Mouse (Mus musculus): Measurements from ENCODE around the gene Nasp.
"Not testable (repeated sequence)": the region's sequence is repeated elsewhere in the genome, so short reads cannot be mapped to it uniquely, and the experiment has no call there.

Nasp gene

DNA sequence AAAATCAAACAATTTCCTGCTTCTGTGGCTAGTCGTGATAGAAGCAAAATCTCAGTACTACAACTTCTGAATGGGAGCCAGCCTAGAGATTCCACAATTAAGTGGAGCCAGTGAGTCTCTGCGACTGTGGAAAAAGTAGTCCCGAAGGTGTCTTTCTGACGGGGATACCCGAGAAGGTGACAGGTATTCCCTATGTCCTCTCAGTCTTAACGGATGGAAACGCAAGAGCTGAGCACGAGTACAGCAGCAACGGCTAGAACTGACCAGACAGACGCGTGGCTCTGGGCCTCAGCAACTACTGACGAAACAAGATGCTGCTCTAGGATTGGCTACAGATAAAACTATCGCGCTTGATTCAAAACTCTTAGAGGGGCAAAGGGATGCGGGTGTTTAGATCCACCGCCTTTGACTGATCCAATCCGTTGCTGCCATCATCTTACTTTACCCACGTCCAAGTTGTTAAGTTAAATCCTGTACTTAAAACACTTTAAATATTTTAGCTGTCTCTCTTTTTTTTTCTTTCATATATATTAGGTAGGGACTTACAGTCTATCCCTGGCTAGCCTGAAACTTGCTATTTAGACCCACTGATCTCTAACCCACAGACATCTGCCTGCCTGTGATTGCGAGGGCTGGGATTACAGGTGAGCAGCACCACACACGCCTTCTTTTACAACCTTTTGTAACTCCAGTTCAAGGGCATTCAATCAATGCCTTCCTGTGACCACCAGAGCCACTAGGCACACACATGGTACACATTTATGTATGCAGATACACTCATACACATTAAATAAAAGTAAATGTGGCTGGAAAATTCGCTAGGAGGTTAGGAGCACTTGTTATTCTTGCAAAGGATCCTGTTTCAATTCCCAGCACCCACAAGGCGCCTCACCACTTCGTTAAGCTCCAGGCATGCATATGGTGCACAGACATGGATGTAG lies at the start of gene Nasp:
Gene Nasp (minus strand): TSS at position 220 of the 941 bp plus-strand sequence.
- peak; percentile 83 for DNase-seq (ENCODE audit: extremely low read depth, low read depth)

DNA sequence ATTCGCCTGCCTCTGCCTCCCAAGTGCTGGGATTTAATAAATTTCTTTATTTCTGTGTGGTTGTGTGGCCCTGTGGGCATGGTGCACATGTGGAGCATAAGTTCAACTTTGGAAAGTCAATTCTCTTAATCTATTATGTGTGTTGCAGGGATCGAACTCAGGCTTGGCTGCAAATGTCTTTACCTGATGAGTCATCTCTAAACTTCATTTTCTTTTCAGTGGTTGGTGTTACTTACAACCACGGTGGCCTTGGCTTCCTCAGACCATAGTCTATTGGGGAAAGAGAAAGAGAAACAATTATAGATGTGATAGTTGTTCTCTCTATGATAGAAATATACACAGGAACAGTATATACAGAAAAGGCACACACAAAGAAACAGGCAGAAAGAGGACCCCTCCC lies 48.3 kb upstream of the Nasp start:
- DNase-seq (ENCODE audit: extremely low read depth, low read depth) = no peak

DNA sequence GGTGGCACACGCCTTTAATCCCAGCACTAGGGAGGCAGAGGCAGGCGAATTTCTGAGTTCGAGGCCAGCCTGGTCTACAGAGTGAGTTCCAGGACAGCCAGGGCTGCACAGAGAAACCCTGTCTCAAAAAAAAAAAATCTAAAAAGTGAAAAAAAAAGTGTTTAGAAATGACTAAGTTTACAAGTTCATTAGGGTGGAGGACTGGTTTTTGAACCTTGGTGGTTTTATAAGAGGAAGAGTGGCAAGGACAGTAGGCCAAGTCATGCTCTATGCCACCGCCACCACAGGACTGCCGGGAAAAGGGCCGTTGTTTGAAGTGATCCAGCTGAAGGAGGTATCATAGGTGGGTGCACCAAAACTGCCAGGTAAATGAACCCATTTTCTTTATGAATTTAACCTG lies 47.0 kb upstream of the Nasp start:
- not testable (repeated sequence) for DNase-seq (ENCODE audit: extremely low read depth, low read depth)

DNA sequence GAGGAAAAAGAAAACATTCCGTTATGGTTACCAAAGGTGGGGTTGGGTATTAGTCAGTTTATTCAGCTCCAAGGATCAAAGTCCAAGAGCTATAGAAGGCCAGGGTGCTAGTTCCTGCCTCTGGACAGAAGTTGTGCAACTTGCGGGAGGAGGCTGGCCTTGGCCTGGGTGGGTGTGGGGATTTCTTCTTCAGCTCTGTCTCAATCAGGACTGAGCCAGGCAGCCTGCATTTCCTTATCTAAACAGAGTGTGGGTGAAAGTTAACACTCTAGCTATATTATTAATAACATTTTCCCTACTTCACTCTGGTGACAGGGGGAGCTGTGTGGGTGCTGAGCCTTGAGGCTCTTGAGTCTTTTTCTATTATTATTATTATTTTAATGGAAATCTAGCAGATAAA lies 45.0 kb upstream of the Nasp start:
- peak; percentile 58 for DNase-seq (ENCODE audit: extremely low read depth, low read depth)

DNA sequence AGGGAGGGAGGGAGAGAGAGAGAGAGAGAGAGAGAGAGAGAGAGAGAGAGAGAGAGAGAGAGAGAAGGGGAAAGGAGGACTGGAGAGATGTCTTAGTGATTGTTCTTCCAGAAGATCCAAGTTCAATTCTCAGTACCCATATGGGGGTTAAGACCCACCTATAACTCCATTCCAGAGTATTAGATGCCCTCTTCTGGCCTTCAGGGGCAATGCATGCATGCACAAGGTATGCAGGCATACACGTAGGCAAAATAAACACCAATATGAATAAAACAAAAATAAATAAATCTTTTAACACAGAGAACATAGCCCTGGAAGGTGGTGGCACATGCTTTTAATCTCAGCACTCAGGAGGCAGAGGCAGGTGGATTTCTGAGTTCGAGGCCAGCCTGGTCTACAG lies 41.5 kb upstream of the Nasp start:
- no peak for DNase-seq (ENCODE audit: extremely low read depth, low read depth)

DNA sequence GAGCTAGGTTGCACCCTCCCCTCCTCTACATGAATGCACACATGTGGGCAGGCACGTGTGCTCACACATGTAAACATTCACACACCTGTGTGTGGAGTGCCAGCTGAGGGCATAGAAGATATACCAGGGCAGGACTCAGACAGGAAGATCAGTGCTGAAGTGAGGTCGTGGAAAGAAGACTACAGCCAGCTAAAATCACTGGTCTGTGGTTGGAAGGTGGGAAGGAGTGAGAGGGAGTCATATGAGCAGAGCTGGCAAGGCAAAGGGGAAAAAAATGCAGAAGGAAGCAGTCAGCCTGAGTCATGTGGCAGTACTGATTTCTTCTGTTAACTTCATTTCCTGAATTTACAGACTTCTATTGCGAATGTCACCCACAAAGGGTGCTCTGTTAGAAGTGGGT lies 40.4 kb upstream of the Nasp start:
- DNase-seq (ENCODE audit: extremely low read depth, low read depth) = no peak

- DNase-seq (ENCODE audit: extremely low read depth, low read depth) = no peak
These were observed 38.9 kb upstream of the Nasp start for GRCm38 (mm10) chr4:116666625-116667024.

DNA sequence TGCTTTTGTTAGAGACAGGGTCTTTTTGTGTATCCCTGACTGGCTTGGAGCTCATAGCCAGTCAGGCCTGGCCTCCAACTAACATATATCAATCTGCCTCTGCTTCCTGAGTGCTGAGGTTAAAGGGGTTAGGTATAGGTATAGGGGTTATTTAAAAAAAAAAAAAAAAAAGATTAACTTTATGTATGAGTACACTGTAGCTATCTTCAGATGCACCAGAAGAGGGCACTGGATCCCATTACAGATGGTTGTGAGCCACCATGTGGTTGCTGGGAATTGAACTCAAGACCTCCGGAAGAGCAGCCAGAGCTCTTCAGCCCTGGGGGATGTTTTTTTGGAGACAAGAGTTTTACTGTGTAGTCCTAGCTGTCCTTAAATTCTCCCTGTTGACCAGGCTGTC lies 34.3 kb upstream of the Nasp start:
- no peak for DNase-seq (ENCODE audit: extremely low read depth, low read depth)

DNA sequence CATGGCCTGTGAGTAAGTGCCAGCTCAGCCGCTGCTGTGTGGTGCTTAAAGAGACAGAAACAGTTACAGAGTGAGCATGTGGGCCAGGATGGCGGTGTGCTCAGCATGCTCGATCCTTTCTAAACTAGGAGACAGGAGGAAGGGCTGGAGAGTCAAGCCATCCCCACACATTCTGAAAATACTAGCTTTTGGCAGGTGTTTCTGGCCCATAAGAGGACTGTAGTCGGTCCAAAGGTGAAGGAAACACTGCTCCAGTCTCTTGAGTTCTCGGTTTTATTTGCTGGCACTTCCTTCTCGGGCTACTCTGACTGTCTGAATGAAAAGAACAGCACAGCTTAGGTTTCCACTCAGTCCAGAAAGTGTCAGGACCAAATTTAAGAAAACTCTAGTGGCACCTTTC lies 33.1 kb upstream of the Nasp start:
- no peak for DNase-seq (ENCODE audit: extremely low read depth, low read depth)

GRCm38 (mm10) chr4:116659916-116660315 lies 32.2 kb upstream of the Nasp start:
- not testable (repeated sequence) for DNase-seq (ENCODE audit: extremely low read depth, low read depth)

DNA sequence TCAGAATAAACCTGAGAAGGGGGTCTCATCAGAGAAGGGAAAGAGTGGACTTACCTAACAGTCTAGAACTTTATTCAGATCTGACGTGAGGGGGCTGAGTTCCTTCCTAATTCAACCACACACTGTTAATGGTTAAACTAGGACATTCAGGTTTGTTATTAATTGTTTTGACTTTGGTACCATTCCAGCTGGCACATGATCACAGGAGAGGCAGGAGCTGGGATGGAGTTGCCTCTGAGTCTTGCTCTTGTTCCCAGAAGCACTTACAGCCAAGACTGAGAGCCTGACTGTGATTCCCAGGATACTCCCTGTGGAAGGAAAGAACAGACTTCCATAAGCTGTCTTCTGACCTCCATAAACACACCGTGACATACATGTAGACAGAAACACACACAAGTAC lies 31.7 kb upstream of the Nasp start:
- DNase-seq (ENCODE audit: extremely low read depth, low read depth) = no peak

DNA sequence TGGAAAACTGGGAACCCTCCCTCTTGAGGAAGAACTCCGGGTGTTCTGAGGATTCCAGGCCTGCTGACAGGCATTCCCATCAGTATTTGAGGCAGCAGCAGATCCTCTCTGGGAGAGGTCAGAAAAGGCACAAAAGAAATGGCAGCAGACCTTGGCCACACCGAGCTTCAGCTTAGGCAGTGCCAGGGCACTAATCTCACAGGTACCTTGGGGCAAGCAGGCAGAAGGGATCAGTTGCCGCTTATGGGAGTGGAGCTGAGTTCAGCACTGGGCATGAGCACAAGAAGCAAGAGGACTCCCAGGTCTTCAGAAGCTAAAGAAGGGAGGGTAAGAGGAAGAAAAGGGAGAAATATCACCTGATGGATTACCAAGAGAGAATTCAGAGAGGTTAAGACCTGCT lies 30.2 kb upstream of the Nasp start:
- DNase-seq (ENCODE audit: extremely low read depth, low read depth) = no peak

DNA sequence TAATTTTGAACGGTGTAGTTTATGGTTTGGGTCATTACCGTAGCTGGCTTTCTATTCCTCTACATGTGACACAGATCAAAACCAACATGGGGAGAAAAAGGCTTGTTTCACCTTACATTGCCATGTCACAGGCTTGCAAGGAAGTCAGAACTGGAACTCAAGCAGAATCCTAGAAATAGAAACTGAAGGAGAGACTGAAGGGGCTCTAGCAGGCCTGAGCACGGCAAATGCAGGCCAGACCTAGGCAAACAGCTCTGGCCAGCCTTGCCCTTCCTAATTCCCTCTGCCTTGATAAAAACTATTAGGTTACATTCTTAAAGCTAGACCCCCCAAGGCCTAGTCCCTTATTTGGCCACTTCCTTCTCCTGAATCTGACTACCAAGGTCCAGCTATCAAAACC lies 27.9 kb upstream of the Nasp start:
- no peak for DNase-seq (ENCODE audit: extremely low read depth, low read depth)

- DNase-seq (ENCODE audit: extremely low read depth, low read depth) = no peak
These were observed 27.4 kb upstream of the Nasp start for GRCm38 (mm10) chr4:116655100-116655499.

DNA sequence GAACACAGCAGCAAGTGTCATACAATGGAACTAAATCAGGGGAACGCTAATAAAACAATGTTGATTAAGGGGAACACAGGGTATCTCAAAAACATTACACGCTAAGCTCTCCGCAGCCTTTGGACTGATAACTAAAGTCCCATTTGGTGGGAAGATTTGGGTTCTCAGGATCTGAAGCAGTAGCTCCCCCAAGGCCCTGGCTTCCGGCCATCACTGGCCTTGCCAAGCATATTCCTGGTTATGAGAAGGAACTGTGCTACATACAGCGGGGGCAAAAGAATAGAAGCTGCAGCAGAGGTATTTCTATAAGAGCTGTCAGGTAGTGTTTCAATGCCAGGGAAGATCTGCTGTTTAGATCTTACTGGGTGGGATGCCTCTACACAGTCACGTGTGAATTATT lies 25.5 kb upstream of the Nasp start:
- DNase-seq (ENCODE audit: extremely low read depth, low read depth) = no peak

GRCm38 (mm10) chr4:116651797-116652135 lies 24.0 kb upstream of the Nasp start:
- DNase-seq (ENCODE audit: extremely low read depth, low read depth) = no peak

GRCm38 (mm10) chr4:116650924-116651796 lies 23.4 kb upstream of the Nasp start, which contains the start of gene Akr1a1:
Akr1a1 (minus strand) TSS chr4:116651680.
- DNase-seq (ENCODE audit: extremely low read depth, low read depth) = peak; percentile 84

DNA sequence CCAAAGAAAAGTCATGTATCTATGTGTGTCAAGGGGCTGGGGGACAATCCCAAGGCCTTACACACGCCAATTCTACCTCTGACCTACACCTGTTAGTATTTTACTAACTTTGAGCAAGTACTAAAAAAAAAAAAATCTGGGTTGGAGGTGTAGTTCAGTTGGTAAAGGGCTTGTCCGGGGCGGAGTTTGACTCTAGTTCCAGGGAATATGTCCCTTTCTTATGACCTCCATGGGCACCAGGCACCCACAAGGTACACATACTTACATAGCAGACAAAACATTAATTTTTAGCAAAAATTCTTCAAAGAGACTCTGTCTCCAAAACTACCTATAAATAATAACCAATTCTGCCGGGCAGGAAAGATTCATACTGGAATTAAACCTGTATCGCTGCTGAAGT lies 22.6 kb upstream of the Nasp start:
- DNase-seq (ENCODE audit: extremely low read depth, low read depth) = no peak

GRCm38 (mm10) chr4:116649411-116649810 lies 21.7 kb upstream of the Nasp start:
- no peak for DNase-seq (ENCODE audit: extremely low read depth, low read depth)

DNA sequence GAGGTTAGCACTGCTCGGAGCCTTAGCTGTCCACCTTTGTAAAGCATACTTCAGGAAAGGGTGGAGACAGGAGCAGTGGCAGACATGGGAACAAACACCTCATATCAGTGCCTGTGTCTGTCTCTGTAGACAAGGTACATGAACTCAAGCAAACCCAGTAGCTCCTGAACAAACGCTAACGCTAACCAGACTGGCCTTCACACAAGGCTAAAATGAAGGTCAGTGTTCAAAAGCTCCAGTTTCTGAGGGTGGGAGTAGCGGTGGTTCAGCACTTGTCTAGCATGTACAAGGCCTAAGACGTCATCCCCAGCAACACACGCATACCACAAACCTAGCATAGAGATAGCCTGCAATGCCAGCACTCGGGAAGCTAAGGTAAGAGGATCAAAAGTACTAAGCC lies 17.9 kb upstream of the Nasp start:
- no peak for DNase-seq (ENCODE audit: extremely low read depth, low read depth)

- no peak for DNase-seq (ENCODE audit: extremely low read depth, low read depth)
These were observed 16.6 kb upstream of the Nasp start for GRCm38 (mm10) chr4:116644326-116644725.

DNA sequence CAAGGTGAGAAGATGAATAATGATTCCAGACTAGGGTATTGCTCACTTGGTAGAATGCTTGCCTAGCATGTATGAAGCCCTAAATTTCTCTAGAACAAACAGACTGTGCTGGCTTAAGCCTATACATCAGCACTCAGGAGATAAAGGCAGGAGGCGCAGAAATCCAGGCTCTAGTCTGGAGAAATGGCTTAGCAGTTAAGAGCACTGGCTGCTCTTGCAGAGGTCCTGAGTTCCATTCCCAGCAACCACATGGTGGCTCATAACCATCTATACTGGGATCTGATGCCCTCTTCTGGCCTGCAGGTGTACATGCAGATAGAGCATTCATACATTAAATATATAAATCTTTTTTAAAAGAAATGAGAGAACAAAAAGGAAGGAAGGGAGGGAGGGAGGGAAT lies 14.3 kb upstream of the Nasp start:
- no peak for DNase-seq (ENCODE audit: extremely low read depth, low read depth)

Data from MEL-GATA-1-ER (cell line).